Mouse (Mus musculus) midbrain, embryonic 10.5 days (tissue): Measurements from ENCODE around the gene Pla2g4c. TPM values are rescaled to one million over a fixed set of nuclear protein-coding genes. Genes with fewer than 3 reads are reported as not detected.
A peak's percentile ranks its signal among the peaks of the same experiment; 100 is the strongest.
"Not testable (repeated sequence)": the region's sequence is repeated elsewhere in the genome, so short reads cannot be mapped to it uniquely, and the experiment has no call there.

Experiments used
- DNase-seq: peaks from one replicate; pipeline ENCODE4 v3.0.0-alpha.2; 2017; ENCODE audit warnings: low spot score
- H3K27ac ChIP-seq: fragments of 300-500 bp; sonication (generic); replicated peaks from 2 replicates; pipeline ENCODE4 v1.5.1; 2016; ENCODE audit warnings: mild to moderate bottlenecking
- H3K27me3 ChIP-seq: fragments of 300-500 bp; sonication (generic); 2 replicates; pipeline ENCODE4 v1.6.1; 2016; ENCODE audit warnings: low read depth, mild to moderate bottlenecking; ENCODE audit not compliant: poor library complexity, severe bottlenecking
- H3K36me3 ChIP-seq: fragments of 300-500 bp; sonication (generic); 2 replicates; pipeline ENCODE4 v1.6.1; 2016; ENCODE audit warnings: mild to moderate bottlenecking, moderate library complexity
- H3K4me1 ChIP-seq: fragments of 300-500 bp; sonication (generic); 2 replicates; pipeline ENCODE4 v1.6.1; 2016
- H3K4me3 ChIP-seq: fragments of 300-500 bp; sonication (generic); 2 replicates; pipeline ENCODE4 v1.5.1; 2016; ENCODE audit warnings: mild to moderate bottlenecking, moderate library complexity
- H3K9me3 ChIP-seq: fragments of 300-500 bp; sonication (generic); replicated peaks from 2 replicates; pipeline ENCODE4 v1.6.1; 2016; ENCODE audit warnings: mild to moderate bottlenecking
- WGBS: fragments of 180-500 bp; shearing (Covaris S2); methylation state at CpG from one replicate; pipeline ENCODE4 v1.1.7; 2016; 5-methylcytosine and 5-hydroxymethylcytosine counted together
- polyA plus RNA-seq: library from polyadenylated mRNA; unstranded; fragments of >200 nt; fragmentation: Nextera tagmentation; extraction: Ambion mirVana; gene quantifications from 2 replicates; pipeline ENCODE4 v1.2.1, GENCODE M21; 2016

Gene Pla2g4c
- polyA plus RNA-seq: 1.6 and 1.8 TPM in 2 replicates

GRCm38 (mm10) chr7:13324316-13324715, at the start of gene Pla2g4c:
Pla2g4c (plus strand) TSS chr7:13324655.
- Histone ChIP-seq H3K36me3 (peaks cover 28% of the 10 kb centered on the region), H3K4me1 (no peaks in the 10 kb centered on the region), H3K4me3 (no peak within 1 kb of the TSS), H3K27me3 (no peaks in the 10 kb centered on the region), H3K9me3 (no peaks in the 10 kb centered on the region), H3K27ac (no peak within 1 kb of the TSS)
- DNase-seq: no peak
- WGBS: 87% methylated on average over 2 of the region's 2 CpGs

DNA sequence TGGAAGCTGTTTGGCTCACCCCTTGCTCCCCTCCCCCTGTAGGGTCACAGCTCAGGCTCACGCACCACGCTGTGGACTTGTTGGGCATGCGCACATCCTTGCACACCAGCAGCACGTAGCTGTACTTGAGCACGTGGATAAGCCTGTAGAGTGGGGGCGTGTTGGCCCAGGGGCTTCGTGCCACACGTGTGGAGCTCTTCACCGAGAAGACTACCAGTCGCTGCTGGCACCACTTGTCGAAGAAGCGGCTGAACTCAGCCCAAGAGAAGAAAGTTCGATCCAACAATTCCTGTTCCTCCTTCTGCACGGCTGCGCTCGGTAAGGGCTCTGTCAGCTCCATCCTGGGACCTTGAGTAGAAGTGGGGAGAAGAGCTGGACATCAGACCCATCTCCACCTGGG, 47.4 kb upstream of the Pla2g4c start, which contains the start of gene Lig1:
Gene Lig1 (plus strand): TSS at position 203 of the 400 bp plus-strand sequence.
- Histone ChIP-seq H3K27me3 (no peaks in the 10 kb centered on the region), H3K4me1 (peaks cover 10% of the 10 kb centered on the region), H3K27ac (peak within 1 kb of the TSS; percentile 96), H3K9me3 (no peaks in the 10 kb centered on the region), H3K4me3 (peak within 1 kb of the TSS; percentile 73), H3K36me3 (peaks cover 62% of the 10 kb centered on the region)
- WGBS: 94% methylated on average over 16 of the region's 16 CpGs
- DNase-seq: no peak

GRCm38 (mm10) chr7:13277833-13278232, 46.6 kb upstream of the Pla2g4c start:
- no peak for DNase-seq
- Histone ChIP-seq H3K4me3 (peak overlapping the region; percentile 73), H3K4me1 (peaks cover 10% of the 10 kb centered on the region), H3K9me3 (no peaks in the 10 kb centered on the region), H3K27me3 (no peaks in the 10 kb centered on the region), H3K27ac (peak overlapping the region; percentile 96), H3K36me3 (peaks cover 70% of the 10 kb centered on the region)
- WGBS: 34% methylated on average over 2 of the region's 2 CpGs

DNA sequence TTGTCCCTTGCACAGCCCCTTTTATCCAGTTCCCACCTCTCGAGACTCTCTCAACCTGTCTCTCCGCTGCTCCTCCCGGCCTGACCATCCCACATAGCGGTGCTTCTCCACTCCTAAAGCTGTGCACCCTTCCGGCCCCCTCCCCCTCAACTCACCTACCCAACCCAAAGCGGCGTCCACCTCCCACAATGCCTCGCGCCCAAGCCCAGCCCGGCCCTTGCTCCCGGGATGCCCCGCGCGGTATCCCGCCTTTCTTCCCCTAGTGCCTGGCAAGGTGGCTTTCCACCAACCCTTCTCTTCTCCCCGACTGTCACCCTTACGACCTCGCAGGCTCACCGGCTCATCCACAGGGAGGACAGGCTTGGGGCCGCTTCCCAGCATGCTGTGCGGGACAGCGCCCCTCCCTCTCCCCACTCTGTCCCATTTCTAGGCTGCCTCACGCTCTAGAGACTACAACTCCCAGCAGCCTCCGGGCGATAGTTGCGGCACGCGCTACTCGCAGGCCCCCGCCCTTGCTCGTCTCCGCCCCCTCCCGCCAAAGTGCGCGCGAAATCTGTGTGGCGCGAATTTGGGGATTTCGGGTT, 46.1 kb upstream of the Pla2g4c start, which contains the start of gene Zswim9:
Gene Zswim9 (minus strand): TSS at position 414 of the 584 bp plus-strand sequence.
- peaks cover 10% of the 10 kb centered on the region for H3K4me1 ChIP-seq
- DNase-seq: peak; percentile 93
- under 1% methylated on average over 39 of the region's 39 CpGs for WGBS
- peak within 1 kb of the TSS; percentile 73 for H3K4me3 ChIP-seq
- peaks cover 72% of the 10 kb centered on the region for H3K36me3 ChIP-seq
- H3K27ac ChIP-seq: peak within 1 kb of the TSS; percentile 96
- no peaks in the 10 kb centered on the region for H3K9me3 ChIP-seq
- H3K27me3 ChIP-seq: no peaks in the 10 kb centered on the region

- peaks cover 72% of the 10 kb centered on the region for H3K36me3 ChIP-seq
Observed at GRCm38 (mm10) chr7:13278957-13279356, 45.5 kb upstream of the Pla2g4c start.

DNA sequence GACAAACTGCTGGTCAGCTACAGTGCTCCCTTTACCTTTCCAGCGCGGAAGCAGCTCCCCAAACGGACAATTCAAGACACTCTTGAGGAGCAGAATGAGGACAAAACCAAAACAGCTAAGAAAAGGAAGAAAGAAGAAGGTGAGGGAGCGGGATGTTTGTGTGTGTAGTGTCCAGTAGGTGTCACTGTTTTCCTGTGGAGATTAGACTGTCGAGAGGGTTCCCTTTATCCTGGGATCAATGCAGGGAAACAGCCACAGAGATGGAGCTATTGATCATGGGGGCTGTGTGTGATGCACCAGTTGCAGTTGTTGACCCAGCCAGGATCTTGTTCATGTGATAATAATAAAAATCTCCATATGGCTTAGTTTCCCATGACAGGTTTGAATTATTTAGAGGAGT, 35.8 kb upstream of the Pla2g4c start:
- H3K4me3 ChIP-seq: no peak overlapping the region
- WGBS: 49% methylated on average over 5 of the region's 5 CpGs
- no peak overlapping the region for H3K27ac ChIP-seq
- no peaks in the 10 kb centered on the region for H3K27me3 ChIP-seq
- no peaks in the 10 kb centered on the region for H3K9me3 ChIP-seq
- H3K4me1 ChIP-seq: no peaks in the 10 kb centered on the region
- H3K36me3 ChIP-seq: peaks cover 100% of the 10 kb centered on the region
- DNase-seq: peak; percentile 14

More at GRCm38 (mm10) chr7:13278957-13279356, 45.5 kb upstream of the Pla2g4c start:
- peak overlapping the region; percentile 73 for H3K4me3 ChIP-seq
- DNase-seq: peak; percentile 15
- H3K9me3 ChIP-seq, H3K4me1 ChIP-seq, H3K27me3 ChIP-seq: not testable (repeated sequence)
- WGBS: under 1% methylated on average over 17 of the region's 29 CpGs
- peak overlapping the region; percentile 96 for H3K27ac ChIP-seq

- Histone ChIP-seq H3K27ac (no peak overlapping the region), H3K4me1 (no peaks in the 10 kb centered on the region), H3K4me3 (no peak overlapping the region), H3K27me3 (no peaks in the 10 kb centered on the region), H3K36me3 (peaks cover 100% of the 10 kb centered on the region), H3K9me3 (no peaks in the 10 kb centered on the region)
- whole genome bisulfite sequencing: 91% methylated on average over 1 of the region's 1 CpGs
- DNase-seq: no peak
Observed at GRCm38 (mm10) chr7:13290041-13290675, 34.3 kb upstream of the Pla2g4c start.

- H3K4me1 ChIP-seq: no peaks in the 10 kb centered on the region
- no peak overlapping the region for H3K4me3 ChIP-seq
- DNase-seq: no peak
- WGBS: 72% methylated on average over 2 of the region's 2 CpGs
- peaks cover 100% of the 10 kb centered on the region for H3K36me3 ChIP-seq
- H3K9me3 ChIP-seq: no peaks in the 10 kb centered on the region
- no peak overlapping the region for H3K27ac ChIP-seq
- no peaks in the 10 kb centered on the region for H3K27me3 ChIP-seq
Observed at GRCm38 (mm10) chr7:13291370-13291769, 33.1 kb upstream of the Pla2g4c start.

- H3K9me3 ChIP-seq: no peaks in the 10 kb centered on the region
- H3K27ac ChIP-seq: no peak overlapping the region
- H3K4me1 ChIP-seq: no peaks in the 10 kb centered on the region
- no peak overlapping the region for H3K4me3 ChIP-seq
- peaks cover 100% of the 10 kb centered on the region for H3K36me3 ChIP-seq
- no peak for DNase-seq
- WGBS: 91% methylated on average over 11 of the region's 11 CpGs
- no peaks in the 10 kb centered on the region for H3K27me3 ChIP-seq
Observed at GRCm38 (mm10) chr7:13293878-13294855, 30.3 kb upstream of the Pla2g4c start.

DNA sequence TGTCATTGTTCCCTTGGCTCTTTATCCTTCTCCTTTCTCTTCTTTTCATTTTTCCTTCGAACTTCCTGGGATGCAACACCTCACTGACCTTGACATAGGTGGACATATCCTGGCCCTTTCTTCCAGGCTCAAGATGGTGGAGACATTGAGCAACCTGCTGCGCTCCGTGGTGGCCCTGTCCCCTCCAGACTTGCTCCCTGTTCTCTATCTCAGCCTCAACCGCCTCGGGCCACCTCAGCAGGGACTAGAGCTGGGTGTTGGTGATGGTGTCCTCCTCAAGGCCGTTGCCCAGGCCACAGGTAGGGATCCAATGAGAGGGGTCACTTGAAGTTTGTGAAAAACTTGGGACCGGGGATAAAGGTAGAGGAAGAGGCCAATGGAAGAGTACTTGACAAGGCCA, 29.2 kb upstream of the Pla2g4c start:
- H3K4me1 ChIP-seq: no peaks in the 10 kb centered on the region
- no peak overlapping the region for H3K27ac ChIP-seq
- DNase-seq: no peak
- H3K36me3 ChIP-seq: peaks cover 100% of the 10 kb centered on the region
- H3K4me3 ChIP-seq: no peak overlapping the region
- H3K27me3 ChIP-seq: no peaks in the 10 kb centered on the region
- no peaks in the 10 kb centered on the region for H3K9me3 ChIP-seq
- WGBS: 91% methylated on average over 7 of the region's 7 CpGs

GRCm38 (mm10) chr7:13297636-13298035, 26.8 kb upstream of the Pla2g4c start:
- peaks cover 100% of the 10 kb centered on the region for H3K36me3 ChIP-seq
- no peaks in the 10 kb centered on the region for H3K27me3 ChIP-seq
- no peak for DNase-seq
- no peaks in the 10 kb centered on the region for H3K4me1 ChIP-seq
- no peak overlapping the region for H3K27ac ChIP-seq
- no peak overlapping the region for H3K4me3 ChIP-seq
- no peaks in the 10 kb centered on the region for H3K9me3 ChIP-seq
- 98% methylated on average over 1 of the region's 1 CpGs for WGBS

DNA sequence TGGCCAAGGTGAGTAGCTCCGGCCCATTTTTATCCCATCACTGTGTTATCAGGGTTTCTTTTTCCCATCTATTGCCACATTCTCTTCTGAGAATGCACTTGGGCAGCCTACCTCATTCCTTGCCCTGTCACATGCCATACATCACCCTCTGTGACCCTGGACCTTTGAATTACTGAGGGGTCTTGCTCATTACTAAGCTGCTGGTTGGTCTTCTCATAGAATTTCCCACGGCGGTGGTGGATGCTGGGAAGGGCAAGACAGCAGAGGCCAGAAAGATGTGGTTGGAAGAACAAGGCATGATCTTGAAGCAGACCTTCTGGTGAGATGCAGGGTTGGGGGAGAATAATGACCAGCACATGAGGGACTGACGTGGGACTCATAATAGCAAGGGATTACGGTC, 25.6 kb upstream of the Pla2g4c start:
- peaks cover 100% of the 10 kb centered on the region for H3K36me3 ChIP-seq
- no peaks in the 10 kb centered on the region for H3K4me1 ChIP-seq

More for the DNA sequence above, 25.6 kb upstream of the Pla2g4c start:
- DNase-seq: no peak
- H3K9me3 ChIP-seq: no peaks in the 10 kb centered on the region
- no peak overlapping the region for H3K27ac ChIP-seq
- WGBS: 94% methylated on average over 5 of the region's 5 CpGs
- H3K4me3 ChIP-seq: no peak overlapping the region
- H3K27me3 ChIP-seq: no peaks in the 10 kb centered on the region
